Mouse (Mus musculus): ENCODE data around the gene Gm20695. TPM values are rescaled to one million over a fixed set of nuclear protein-coding genes. Genes with fewer than 3 reads are reported as not detected.
A peak's percentile ranks its signal among the peaks of the same experiment; 100 is the strongest.

The Gm20695 gene
- polyA plus RNA-seq, 1 experiment from 2014 or later, result 5.2 TPM

- H3K4me1 ChIP-seq (ENCODE audit: insufficient read depth, low read depth, low read length), result no peaks in the 10 kb centered on the region
- H3K36me3 ChIP-seq (ENCODE audit: insufficient read depth, low read length), result no peaks in the 10 kb centered on the region
- no peak overlapping the region for H3K27ac ChIP-seq (ENCODE audit: low read length)
- no peak overlapping the region for H3K4me2 ChIP-seq (replicated peaks; ENCODE audit: low read depth, low read length)
- no peaks in the 10 kb centered on the region for H3K9me3 ChIP-seq (ENCODE audit: low read length)
- ATAC-seq (no peak), DNase-seq (ENCODE audit: low spot score) (no peak)
- TF ChIP-seq EP300 (IDR thresholded peaks at IDR 0.05) (no peak), CTCF (IDR thresholded peaks at IDR 0.05) (no peak)
- 92% methylated on average over 14 of the region's 14 CpGs for WGBS
- H3K9ac ChIP-seq (replicated peaks; ENCODE audit: low read depth), result no peak overlapping the region
- no peak overlapping the region for H3K4me3 ChIP-seq (ENCODE audit: low read depth, low read length)
- no peaks in the 10 kb centered on the region for H3K27me3 ChIP-seq (replicated peaks; ENCODE audit: insufficient read depth, low read length)
Measured at GRCm38 (mm10) chr16:3891621-3892295, 7.3 kb downstream of the Gm20695 start.

DNA sequence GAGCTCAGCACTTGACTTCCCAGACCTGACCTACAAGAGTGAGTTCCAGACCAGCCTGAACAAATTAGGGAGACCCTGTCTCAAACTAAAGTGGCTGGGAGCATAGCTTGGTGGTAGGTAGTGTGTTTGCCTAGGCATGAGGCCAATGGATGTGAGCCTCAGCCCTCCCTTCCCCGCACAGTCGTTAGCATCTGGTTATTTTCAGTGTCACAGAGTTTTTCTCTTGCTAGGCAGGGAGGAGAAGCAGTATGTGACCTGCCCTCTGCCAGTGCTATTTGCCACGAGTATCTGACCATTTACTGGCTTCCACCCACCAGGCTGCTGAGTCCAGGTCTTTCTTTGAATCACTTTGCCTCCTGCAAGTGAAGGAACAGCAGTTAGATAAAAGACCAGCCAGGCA lies 9.3 kb downstream of the Gm20695 start:
- no peak for DNase-seq (ENCODE audit: low spot score)
- no peak overlapping the region for H3K27ac ChIP-seq (ENCODE audit: low read length)
- no peaks in the 10 kb centered on the region for H3K4me1 ChIP-seq (ENCODE audit: insufficient read depth, low read depth, low read length)
- no peak for ATAC-seq
- no peak overlapping the region for H3K4me2 ChIP-seq (replicated peaks; ENCODE audit: low read depth, low read length)
- 36% methylated on average over 3 of the region's 3 CpGs for whole genome bisulfite sequencing
- no peaks in the 10 kb centered on the region for H3K27me3 ChIP-seq (replicated peaks; ENCODE audit: insufficient read depth, low read length)
- H3K9me3 ChIP-seq (ENCODE audit: low read length), result no peaks in the 10 kb centered on the region
- TF ChIP-seq CTCF (IDR thresholded peaks at IDR 0.05) (no peak), EP300 (IDR thresholded peaks at IDR 0.05) (no peak)
- H3K9ac ChIP-seq (replicated peaks; ENCODE audit: low read depth), result no peak overlapping the region
- peaks cover 8% of the 10 kb centered on the region; the same call in 1 of the 2 replicates for H3K36me3 ChIP-seq (ENCODE audit: insufficient read depth, low read length)
- H3K4me3 ChIP-seq (ENCODE audit: low read depth, low read length), result no peak overlapping the region

GRCm38 (mm10) chr16:3895173-3895792 lies 10.8 kb downstream of the Gm20695 start:
- peak overlapping the region; percentile 86 for H3K27ac ChIP-seq (ENCODE audit: low read length)
- no peaks in the 10 kb centered on the region for H3K9me3 ChIP-seq (ENCODE audit: low read length)
- no peak overlapping the region; the same call in 1 of the 2 replicates for H3K9ac ChIP-seq (replicated peaks; ENCODE audit: low read depth)
- H3K27me3 ChIP-seq (replicated peaks; ENCODE audit: insufficient read depth, low read length), result no peaks in the 10 kb centered on the region
- TF ChIP-seq EP300 (IDR thresholded peaks at IDR 0.05) (peak; percentile 89), CTCF (IDR thresholded peaks at IDR 0.05) (no peak)
- peak overlapping the region; percentile 29 for H3K4me2 ChIP-seq (replicated peaks; ENCODE audit: low read depth, low read length)
- peak; percentile 91 for DNase-seq (ENCODE audit: low spot score)
- ATAC-seq, result peak; percentile 92
- H3K36me3 ChIP-seq (ENCODE audit: insufficient read depth, low read length), result peaks cover 24% of the 10 kb centered on the region; the same call in 1 of the 2 replicates
- WGBS, result 53% methylated on average over 9 of the region's 9 CpGs
- no peaks in the 10 kb centered on the region for H3K4me1 ChIP-seq (ENCODE audit: insufficient read depth, low read depth, low read length)
- H3K4me3 ChIP-seq (ENCODE audit: low read depth, low read length), result no peak overlapping the region

GRCm38 (mm10) chr16:3896046-3896445 lies 11.6 kb downstream of the Gm20695 start:
- TF ChIP-seq CTCF (IDR thresholded peaks at IDR 0.05) (no peak), EP300 (IDR thresholded peaks at IDR 0.05) (no peak)
- H3K27ac ChIP-seq (ENCODE audit: low read length), result 0 out of 2 replicates have a peak overlapping the region, but pooled peaks have one; percentile 1

DNA sequence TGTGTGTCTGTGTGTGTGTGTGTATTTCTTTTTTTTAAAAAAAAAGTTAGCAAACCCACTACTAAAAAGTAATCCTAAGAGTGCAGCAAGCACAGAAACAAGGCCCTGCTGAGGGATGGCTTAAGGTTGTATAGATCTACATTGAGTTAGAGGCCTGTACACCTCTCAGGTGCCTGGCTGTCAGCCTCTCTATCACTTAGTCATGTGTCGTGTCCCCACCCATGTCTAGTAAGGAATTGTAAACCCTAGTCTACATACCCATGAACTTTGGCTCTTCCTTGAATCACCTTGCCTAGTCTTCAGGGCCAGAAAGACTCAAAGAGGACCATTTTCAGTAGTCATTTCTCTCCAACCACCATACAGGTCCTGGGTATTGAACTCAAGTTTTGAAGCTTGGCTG lies 12.1 kb downstream of the Gm20695 start:
- ATAC-seq (no peak), DNase-seq (ENCODE audit: low spot score) (no peak)
- no peak overlapping the region for H3K27ac ChIP-seq (ENCODE audit: low read length)
- no peak overlapping the region for H3K4me2 ChIP-seq (replicated peaks; ENCODE audit: low read depth, low read length)
- 83% methylated on average over 1 of the region's 1 CpGs for WGBS
- H3K4me1 ChIP-seq (ENCODE audit: insufficient read depth, low read depth, low read length), result no peaks in the 10 kb centered on the region
- TF ChIP-seq CTCF (IDR thresholded peaks at IDR 0.05) (no peak), EP300 (IDR thresholded peaks at IDR 0.05) (no peak)
- peaks cover 32% of the 10 kb centered on the region; the same call in 1 of the 2 replicates for H3K36me3 ChIP-seq (ENCODE audit: insufficient read depth, low read length)
- no peaks in the 10 kb centered on the region for H3K9me3 ChIP-seq (ENCODE audit: low read length)
- H3K27me3 ChIP-seq (replicated peaks; ENCODE audit: insufficient read depth, low read length), result no peaks in the 10 kb centered on the region
- H3K9ac ChIP-seq (replicated peaks; ENCODE audit: low read depth), result no peak overlapping the region
- no peak overlapping the region for H3K4me3 ChIP-seq (ENCODE audit: low read depth, low read length)

More at GRCm38 (mm10) chr16:3896046-3896445, 11.6 kb downstream of the Gm20695 start:
- no peaks in the 10 kb centered on the region for H3K27me3 ChIP-seq (replicated peaks; ENCODE audit: insufficient read depth, low read length)
- DNase-seq (ENCODE audit: low spot score) (peak; percentile 42), ATAC-seq (peak; percentile 45)
- 53% methylated on average over 6 of the region's 6 CpGs for WGBS
- H3K9ac ChIP-seq (replicated peaks; ENCODE audit: low read depth), result no peak overlapping the region
- no peak overlapping the region for H3K4me3 ChIP-seq (ENCODE audit: low read depth, low read length)
- no peak overlapping the region for H3K4me2 ChIP-seq (replicated peaks; ENCODE audit: low read depth, low read length)
- H3K9me3 ChIP-seq (ENCODE audit: low read length), result no peaks in the 10 kb centered on the region
- H3K4me1 ChIP-seq (ENCODE audit: insufficient read depth, low read depth, low read length), result no peaks in the 10 kb centered on the region
- H3K36me3 ChIP-seq (ENCODE audit: insufficient read depth, low read length), result peaks cover 31% of the 10 kb centered on the region; the same call in 1 of the 2 replicates

GRCm38 (mm10) chr16:3907471-3907870 lies 23.0 kb downstream of the Gm20695 start:
- no peak overlapping the region for H3K9ac ChIP-seq (replicated peaks; ENCODE audit: low read depth)
- H3K4me3 ChIP-seq (ENCODE audit: low read depth, low read length), result no peak overlapping the region
- 73% methylated on average over 2 of the region's 2 CpGs for WGBS
- no peak for ATAC-seq
- peaks cover 5% of the 10 kb centered on the region; the same call in 1 of the 2 replicates for H3K4me1 ChIP-seq (ENCODE audit: insufficient read depth, low read depth, low read length)
- no peak overlapping the region for H3K4me2 ChIP-seq (replicated peaks; ENCODE audit: low read depth, low read length)
- no peak for TF ChIP-seq CTCF (IDR thresholded peaks at IDR 0.05)
- TF ChIP-seq EP300 (IDR thresholded peaks at IDR 0.05), result no peak
- H3K36me3 ChIP-seq (ENCODE audit: insufficient read depth, low read length), result no peaks in the 10 kb centered on the region
- DNase-seq (ENCODE audit: low spot score), result no peak
- H3K27ac ChIP-seq (ENCODE audit: low read length), result no peak overlapping the region
- no peaks in the 10 kb centered on the region for H3K9me3 ChIP-seq (ENCODE audit: low read length)
- no peaks in the 10 kb centered on the region for H3K27me3 ChIP-seq (replicated peaks; ENCODE audit: insufficient read depth, low read length)
